Mouse (Mus musculus): ENCODE results near the gene Retreg1.

DNA sequence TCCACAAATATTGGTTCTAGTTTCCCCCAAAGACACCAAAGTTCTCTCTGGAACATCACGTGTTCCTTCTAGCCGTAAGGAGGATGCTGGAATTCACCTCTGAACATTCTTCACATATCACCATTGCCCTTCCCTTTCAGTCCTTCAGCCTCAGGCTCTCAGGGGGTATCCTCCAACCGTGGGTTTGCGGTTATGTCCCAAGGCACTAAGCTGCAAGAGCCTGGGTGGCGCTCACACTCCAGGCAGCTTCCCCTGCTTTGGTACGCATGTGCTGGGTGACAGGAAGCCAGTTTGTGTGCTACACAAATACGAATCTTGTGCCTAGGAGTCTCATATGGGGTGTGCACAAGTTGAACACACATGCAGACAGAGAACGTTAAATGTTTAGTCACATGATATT is 104.4 kb downstream of the Retreg1 start:
- TF ChIP-seq POU5F1 (IDR thresholded peaks at IDR 0.05; ENCODE audit: borderline replicate concordance, low read length) (no peak), CTCF (conservative IDR thresholded peaks at IDR 0.05; ENCODE audit: low read length) (no peak), NANOG (IDR thresholded peaks at IDR 0.05; ENCODE audit: borderline replicate concordance, low read length) (no peak)

All from E14TG2a.4 (cell line).